Mouse (Mus musculus) heart, adult 2 months (tissue): Measurements from ENCODE around the gene Notch3.

Source experiments
- CTCF ChIP-seq: fragments of 200-600 bp; IDR thresholded peaks from 2 replicates; pipeline ENCODE4 v1.8.1; 2022; ENCODE audit warnings: antibody characterized with exemption, mild to moderate bottlenecking, moderate library complexity
- EP300 ChIP-seq: fragments of 200-500 bp; IDR thresholded peaks from 2 replicates; pipeline ENCODE4 v1.6.1; 2011; ENCODE audit warnings: low read depth, low read length, control low read depth; ENCODE audit not compliant: insufficient read depth
- POLR2A ChIP-seq: fragments of 200-500 bp; IDR thresholded peaks from 2 replicates; pipeline ENCODE4 v1.6.1; 2011; ENCODE audit warnings: mild to moderate bottlenecking, low read depth, low read length, control low read depth; ENCODE audit not compliant: insufficient read depth

DNA sequence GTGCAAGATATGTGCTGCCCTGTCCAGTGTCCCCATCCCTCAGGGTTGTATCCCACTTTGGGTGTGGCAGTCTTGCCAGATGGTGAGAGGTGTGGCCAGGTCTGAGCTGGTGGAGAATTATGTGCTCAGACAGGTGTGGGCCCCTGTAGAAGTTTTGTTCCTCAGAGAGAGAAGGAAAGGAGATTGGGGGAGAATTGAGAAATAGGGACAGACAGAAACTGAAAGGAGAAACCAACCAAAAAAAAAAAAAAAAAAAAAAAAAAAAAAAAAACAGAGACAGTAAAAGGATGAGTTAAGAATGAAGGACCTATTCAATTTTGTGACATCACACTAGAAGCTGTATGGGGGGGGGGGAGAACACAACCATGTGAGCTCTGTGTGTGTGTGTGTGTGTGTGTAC is 1.9 kb downstream of the Notch3 start:
- TF ChIP-seq POLR2A (no peak), CTCF (no peak), EP300 (no peak)
